Mouse (Mus musculus) liver, adult (tissue): ENCODE results near the gene Zfp618.

Experiments
- GATA4 ChIP-seq: IDR thresholded peaks from 2 replicates; pipeline ENCODE4 v1.6.1; 2014; ENCODE audit warnings: mild to moderate bottlenecking, low read length; ENCODE audit not compliant: insufficient replicate concordance

Zfp618 gene

GRCm38 (mm10) chr4:62981572-62981971, 16.2 kb downstream of the Zfp618 start:
- TF ChIP-seq GATA4, result no peak

DNA sequence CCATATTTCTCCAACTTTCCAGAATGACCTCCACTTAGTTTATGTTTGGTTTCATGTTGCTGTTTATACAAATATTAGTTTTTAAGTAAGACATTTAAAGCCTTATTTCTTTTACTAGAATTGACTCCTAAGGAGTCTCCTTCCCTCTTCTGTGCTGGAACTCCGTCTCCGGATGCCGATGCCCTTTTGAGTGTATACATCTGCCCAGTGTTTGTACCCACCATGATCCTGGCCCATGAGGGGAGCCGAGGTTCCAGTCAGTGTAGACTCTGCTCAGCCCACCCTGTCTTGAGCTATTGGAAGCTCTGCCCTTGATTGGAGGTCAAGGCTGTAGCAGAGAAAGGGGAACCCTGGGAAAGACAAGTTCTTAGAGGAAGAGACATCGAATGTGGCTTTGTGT, 18.2 kb downstream of the Zfp618 start:
- TF ChIP-seq GATA4, result no peak

DNA sequence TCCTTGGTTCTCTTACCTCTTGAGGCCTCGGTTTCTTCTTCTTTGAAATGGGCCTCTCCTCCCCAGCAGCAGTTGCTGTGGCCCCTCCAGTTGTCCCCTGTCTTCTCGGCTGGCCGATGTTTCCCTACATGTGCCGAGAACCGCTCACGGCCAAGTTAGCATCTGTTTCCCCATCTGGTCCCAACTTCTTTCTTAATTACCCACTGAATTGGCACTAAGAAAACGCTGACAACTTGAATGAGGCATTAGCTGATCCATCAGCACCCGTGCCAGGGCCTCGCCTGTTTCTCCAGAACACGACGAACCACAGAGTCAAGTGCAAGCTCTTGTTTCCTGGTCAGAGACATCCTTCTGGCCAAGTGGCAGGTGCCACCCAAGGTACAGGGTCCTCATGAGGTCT, 26.0 kb downstream of the Zfp618 start:
- no peak for TF ChIP-seq GATA4

DNA sequence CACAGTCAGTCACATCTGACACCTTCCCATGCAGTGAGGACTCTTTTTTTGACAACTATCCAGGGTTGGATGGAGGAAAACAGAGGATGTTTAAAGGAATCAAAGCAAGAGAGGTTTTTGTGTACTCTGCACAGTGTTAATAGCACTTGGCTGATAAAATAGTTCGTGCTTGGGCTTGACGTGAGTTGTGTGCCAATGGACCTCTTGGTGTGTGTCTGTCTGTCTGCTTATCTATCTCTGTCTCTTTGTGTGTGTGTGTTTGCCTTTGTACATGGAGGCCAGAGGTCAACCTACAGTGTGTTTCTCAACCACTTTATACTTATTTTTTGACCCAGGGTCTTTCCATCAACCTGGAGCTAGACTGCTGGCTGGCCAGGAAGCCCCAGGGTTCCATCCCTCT, 27.8 kb downstream of the Zfp618 start:
- no peak for TF ChIP-seq GATA4

- TF ChIP-seq GATA4, result no peak
Measured at GRCm38 (mm10) chr4:62997606-62998005, 32.2 kb downstream of the Zfp618 start.

GRCm38 (mm10) chr4:62998431-62998835, 33.1 kb downstream of the Zfp618 start:
- TF ChIP-seq GATA4, result no peak

GRCm38 (mm10) chr4:62998908-62999307, 33.5 kb downstream of the Zfp618 start:
- no peak for TF ChIP-seq GATA4

DNA sequence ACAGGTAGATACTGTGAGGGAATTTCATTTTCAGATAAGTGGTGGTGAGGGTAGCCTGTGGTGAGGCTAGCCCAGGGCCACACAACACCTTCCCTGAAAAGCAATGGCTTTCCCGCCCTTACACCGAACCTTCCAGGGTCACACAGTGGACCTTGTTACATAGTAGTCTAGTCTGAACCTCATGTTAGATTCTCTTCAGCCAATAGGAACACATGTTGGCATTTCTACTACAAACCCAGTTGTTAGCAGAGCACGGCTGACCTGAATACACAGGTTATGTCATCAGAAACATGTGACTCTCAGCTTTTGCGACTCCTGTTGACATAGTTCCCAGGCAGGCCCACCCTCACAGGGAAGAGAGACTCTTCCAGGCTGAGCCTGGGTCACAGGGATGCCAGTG, 33.9 kb downstream of the Zfp618 start:
- no peak for TF ChIP-seq GATA4

DNA sequence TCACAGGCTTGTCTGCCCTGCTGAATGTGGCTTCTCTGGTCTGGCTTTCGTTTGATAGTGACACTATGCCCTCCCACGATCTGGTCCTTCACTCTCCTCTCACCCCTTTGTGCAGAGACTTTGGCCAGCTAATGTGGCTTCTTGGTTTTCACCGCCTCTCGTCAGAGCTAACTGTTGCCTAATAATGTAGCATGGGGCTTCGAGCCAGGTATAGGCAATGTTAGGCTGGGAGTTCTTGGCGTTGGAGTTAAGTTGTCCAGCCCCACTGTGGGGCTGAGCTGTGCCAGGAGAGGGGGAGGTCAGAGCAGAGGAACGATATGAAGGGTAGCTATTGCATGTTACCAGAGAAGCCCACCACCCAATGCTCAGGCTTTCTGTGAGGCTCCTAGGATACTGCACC, 34.5 kb downstream of the Zfp618 start:
- TF ChIP-seq GATA4, result no peak

DNA sequence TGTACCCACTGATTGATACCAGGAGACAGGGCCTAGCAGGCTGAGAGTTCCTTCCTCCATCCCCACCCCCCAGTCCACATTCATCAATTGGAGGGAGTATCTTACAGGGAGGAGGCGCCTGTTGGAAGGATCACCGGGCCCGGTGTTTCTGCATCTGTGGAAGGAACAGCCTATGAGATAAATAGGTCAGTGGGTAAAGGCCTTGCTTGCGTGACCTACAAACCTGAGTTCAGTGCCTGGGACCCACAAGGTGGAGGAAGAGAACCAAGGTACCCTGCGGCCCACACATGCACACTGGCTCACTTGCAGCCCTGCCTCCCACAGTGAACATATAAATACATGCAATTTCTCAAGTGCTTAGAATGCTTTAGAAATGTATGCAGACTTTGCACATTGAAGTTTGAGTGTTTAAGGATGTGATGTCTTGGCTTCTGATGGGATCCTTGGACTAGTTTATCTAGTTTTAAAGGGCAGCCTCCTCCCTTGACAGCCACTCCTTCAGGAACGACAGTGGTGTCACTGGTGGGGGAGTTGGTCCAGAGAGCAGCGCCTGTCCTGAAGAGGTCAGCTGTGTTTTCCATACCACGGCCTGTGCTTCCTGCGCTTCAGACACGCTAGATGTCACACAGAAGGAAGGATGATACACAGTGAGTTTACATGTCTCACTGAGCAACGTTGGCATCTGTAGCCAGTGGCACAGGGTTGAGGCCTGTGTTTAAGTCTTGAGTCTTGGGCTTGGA, 35.1 kb downstream of the Zfp618 start:
- TF ChIP-seq GATA4, result no peak

DNA sequence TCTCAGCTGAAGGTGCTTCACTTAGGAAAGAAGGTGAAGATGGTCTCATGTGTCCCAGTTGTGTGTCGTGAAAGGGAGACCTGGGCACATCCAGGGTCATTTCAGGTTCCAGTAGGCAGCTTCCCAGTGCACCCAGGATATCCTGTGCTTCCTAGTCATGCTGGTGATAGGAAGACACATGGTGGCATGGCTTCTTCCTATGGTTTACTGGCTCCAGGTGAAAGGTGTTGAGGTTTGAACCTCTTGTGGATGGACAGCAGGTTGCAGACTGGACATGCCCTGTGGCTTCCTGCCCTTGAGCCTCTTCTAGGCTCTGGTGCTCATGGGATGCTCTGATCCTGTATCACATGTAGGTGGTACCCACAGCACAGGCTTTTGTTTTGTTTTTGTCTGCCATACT, 37.0 kb downstream of the Zfp618 start:
- TF ChIP-seq GATA4, result no peak

DNA sequence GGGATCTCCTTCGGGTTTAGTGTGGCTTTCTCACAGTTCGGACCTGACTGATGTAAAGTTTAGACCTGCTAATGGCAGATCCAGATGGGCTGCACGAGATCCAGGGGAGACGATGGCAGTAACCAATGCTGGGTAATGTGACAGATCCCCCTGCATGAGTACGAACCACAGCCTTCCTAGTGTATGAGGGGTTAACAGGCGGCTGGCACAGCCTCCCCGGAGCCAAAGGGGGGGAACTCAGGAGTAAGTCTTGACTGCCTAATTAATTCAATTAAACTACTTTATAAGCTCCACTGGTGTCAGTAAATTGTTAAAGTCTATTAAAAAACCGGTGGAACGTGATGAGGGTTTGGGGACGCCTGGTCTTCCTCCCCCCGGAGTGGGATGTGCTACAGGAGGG, 39.1 kb downstream of the Zfp618 start:
- TF ChIP-seq GATA4, result no peak

DNA sequence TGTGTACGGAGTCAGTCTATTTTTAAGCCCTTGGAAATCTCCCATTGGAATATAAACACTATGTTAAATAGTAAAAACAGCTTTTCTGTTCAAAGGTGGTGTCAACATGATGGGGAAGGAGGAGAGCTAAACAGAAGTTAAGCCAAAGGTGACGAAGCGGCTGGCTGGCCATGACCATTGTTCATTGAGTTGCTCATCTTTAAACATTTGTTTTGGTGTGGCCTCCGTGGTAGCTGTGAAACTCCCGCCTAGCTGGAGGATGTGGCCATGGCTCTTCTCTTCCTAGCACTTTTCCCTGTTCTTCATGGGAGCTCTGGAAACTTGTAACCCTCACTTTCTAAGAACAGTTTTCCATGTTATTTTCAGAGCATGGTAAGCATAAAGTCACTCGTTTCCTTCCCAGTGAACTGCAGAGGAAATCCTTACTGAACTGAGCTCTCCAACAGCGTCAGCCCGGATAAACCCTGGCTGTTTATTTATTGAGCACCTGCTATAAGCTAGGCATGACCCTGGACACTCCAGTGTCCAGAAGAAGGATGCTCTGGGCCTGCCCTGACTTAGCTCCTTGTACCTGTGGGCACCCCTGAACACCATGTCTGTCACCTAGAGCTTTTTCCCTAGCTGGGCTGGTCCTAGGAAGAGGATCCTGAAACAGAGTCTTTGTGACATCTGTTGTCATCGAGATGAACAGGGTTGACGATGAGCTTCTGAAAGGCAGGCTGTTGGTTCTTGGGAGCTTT, 40.2 kb downstream of the Zfp618 start:
- TF ChIP-seq GATA4, result no peak

DNA sequence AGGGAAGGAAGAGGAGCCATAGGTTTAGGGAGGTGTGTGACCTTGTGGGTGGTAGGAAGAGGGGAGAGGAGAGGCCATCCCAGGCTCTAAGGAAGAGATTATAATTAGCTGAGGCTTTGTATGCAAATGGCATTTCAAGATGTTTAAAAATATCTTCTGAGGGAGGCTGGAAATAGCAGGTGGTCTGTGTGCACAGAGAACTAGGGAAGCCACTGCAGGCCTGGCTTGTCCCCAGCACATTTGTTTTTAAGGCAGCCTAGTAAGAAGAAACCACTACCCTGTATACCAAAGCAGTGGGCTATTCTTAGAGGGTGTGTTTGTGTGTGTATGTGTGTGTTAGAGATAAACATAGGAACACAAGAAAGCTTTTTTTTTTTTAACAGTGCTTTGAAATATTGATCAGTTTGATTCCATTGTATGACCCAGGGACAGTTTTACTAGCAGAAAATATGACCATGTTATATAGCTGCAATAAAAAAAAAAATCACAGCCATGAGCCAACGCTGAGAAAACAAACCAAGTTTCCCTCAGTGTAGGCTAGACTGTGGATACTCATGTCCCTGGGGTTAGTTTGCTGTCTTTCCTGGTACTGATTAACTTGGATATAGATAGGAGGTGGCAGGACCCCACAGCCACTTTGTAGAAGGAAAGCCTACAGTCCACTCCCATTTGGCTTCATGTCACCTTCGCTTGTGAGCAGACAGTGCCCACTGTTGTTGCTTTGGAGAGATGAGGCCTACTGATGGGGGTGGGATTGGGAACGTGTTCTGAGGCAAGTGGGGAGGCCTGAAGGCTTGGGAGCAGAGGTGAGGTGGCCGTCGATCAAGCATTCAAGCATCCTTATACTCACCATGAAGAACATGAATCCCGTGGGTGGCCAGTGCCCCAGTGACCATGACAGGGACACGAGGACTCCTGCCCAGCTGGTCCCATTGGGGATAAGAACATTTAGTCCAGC, 41.1 kb downstream of the Zfp618 start:
- no peak for TF ChIP-seq GATA4

DNA sequence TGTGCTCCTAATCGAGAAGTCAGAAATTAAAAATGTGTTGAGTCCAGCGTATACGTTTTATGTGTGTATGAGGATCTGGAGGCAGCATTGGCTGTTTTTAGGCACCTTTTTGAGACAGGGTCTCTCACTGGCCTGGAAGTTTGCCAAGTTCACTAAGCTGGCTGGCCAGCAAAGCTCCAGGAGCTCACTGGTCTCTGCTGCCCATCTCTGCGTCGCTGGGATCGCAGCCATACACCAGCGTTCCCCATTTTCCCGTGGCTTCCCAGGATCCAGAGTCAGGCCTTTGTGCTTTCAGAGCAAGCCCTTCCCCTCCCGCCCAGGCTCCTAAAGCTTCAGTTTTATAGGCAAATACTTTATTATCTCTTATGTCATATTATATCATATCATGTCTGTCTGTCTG, 42.8 kb downstream of the Zfp618 start:
- TF ChIP-seq GATA4, result no peak

DNA sequence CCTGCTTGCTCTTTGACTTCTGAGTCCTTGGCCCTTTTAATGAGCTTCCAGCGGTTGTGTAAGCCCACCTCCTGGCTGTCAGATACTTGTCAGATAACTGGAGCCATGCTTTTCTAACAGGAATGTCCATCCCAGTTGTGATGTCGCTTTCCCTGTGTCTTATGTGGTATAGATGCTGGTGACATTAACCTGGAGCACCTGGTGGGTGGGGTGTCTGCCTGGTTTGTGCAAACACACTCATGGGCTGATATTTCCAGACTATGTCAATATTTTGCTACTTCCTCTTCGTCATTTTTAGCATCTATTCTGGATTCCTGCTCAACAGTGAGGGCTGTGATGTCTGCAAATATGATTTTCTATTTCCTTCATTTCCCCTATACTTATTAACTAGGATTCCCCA, 43.4 kb downstream of the Zfp618 start:
- TF ChIP-seq GATA4, result no peak

DNA sequence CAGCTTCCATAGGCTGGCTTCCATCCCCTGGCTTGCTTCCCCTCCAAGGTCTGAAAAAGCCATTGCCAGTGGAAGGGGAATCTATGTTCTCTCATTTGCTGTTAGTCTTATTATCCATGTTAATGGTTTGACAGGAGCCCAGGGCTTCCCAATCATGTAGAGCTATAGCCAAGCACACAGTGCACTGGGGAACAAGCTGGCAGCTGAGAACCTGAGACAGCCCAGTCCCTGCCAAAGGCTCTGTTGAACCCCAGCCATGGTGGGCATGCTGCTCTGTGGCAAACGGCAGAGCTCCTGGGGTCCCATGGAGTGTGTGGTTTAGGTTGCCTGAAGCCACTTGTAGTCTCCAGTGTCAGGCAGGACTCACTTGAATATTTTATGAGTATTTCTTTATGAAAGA, 44.4 kb downstream of the Zfp618 start:
- no peak for TF ChIP-seq GATA4
